Mouse (Mus musculus) bone marrow, adult 2 months (tissue): ENCODE data around the gene Brpf1.

Experiments
- CTCF ChIP-seq: fragments of 200-500 bp; IDR thresholded peaks from 2 replicates; pipeline ENCODE4 v1.5.1; 2011; ENCODE audit warnings: low read length, control low read depth; ENCODE audit not compliant: control insufficient read depth, insufficient read depth
- POLR2A ChIP-seq: fragments of 200-500 bp; IDR thresholded peaks from 2 replicates; pipeline ENCODE4 v1.6.1; 2011; ENCODE audit warnings: low read depth, mild to moderate bottlenecking, control low read depth, low read length, borderline replicate concordance; ENCODE audit not compliant: control insufficient read depth

DNA sequence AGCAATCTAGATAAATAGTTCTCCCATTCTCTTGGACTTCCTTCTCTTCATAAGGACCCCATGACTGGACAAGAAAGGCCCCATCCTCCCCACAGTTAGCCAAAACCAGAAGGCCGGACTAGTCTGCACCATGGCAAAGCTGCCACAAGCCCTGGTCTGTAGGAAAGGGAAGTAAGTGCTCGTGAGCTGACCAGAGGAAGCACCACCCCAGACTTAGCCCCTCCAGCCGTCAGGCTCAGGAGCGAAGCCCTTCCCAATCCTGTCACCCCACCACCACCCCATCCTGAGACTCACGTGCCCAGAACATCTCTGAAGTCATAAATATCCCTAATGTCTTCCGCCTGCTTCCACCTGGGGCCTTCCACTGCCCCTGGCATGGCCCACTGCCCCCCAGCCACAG, 34.6 kb downstream of the Brpf1 start:
- no peak for TF ChIP-seq CTCF
- no peak for TF ChIP-seq POLR2A
